ENCODE assay signal across 28 mouse cellular contexts in the genomic region with DNA sequence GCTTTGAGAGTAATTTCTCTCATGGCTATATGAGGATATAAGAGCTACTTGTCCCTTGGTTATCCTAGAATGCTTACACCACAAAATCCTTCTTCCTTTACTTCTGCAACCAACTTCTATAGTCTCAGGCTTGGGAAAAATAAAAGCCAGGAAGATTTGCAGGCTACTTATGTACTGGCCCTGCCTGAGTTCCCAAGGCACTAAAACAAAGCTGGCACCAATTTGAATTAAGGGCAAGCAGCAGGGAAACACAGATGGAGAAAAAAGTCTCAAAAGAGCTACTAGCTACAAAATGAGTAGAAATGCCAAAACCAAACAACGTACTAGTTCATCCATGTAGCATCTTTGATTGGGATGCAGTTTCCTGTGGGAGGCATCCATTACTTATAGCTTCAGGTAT.
"Had no signal": no experiment of that assay in that cellular context is flagged by ENCODE, and none has a peak within 500 bp of the region (broad histone marks: within the 10 kb centered on the region; RNA-seq: fewer than 3 reads in every experiment).

No protein-coding gene starts in this region.

- H3K9me3 ChIP-seq: heart, embryonic 10.5 days; heart, embryonic 12.5 days; hindbrain, embryonic 10.5 days; hindbrain, embryonic 12.5 days; intestine, embryonic 15.5 days; limb, embryonic 10.5 days; limb, embryonic 12.5 days; liver, embryonic 13.5 days; liver, embryonic 15.5 days had no signal

- H3K27me3 ChIP-seq: heart, embryonic 12.5 days; hindbrain, embryonic 12.5 days; intestine, embryonic 15.5 days; limb, embryonic 12.5 days; liver, embryonic 13.5 days; liver, embryonic 15.5 days had no signal

- H3K36me3 ChIP-seq: heart, embryonic 10.5 days; heart, embryonic 12.5 days; hindbrain, embryonic 10.5 days; hindbrain, embryonic 12.5 days; intestine, embryonic 15.5 days; limb, embryonic 10.5 days; limb, embryonic 12.5 days; liver, embryonic 13.5 days; liver, embryonic 15.5 days had no signal

- DNase-seq: gastrocnemius, postnatal 14 days; gastrocnemius, postnatal 36 days; heart, adult 11 months; heart, adult 2 months; heart, postnatal 10 days; heart, postnatal 4 days; kidney, adult 18-20 months; kidney, adult 8-10 months; kidney, postnatal 10 days; kidney, postnatal 25 days; kidney, postnatal 4 days; liver; liver, embryonic 13.5 days; liver, postnatal 0 days had no signal

- H3K4me2 ChIP-seq: heart, embryonic 12.5 days; hindbrain, embryonic 12.5 days; hindbrain, embryonic 14.5 days; intestine, embryonic 15.5 days; limb, embryonic 12.5 days; liver, embryonic 11.5 days; liver, embryonic 13.5 days; liver, embryonic 15.5 days had no signal

- H3K4me3 ChIP-seq: heart, adult 2 months; heart, embryonic 10.5 days; heart, embryonic 12.5 days; hindbrain, embryonic 10.5 days; hindbrain, embryonic 12.5 days; intestine, embryonic 15.5 days; left cerebral cortex, adult 2 months; limb, embryonic 10.5 days; limb, embryonic 12.5 days; liver, embryonic 13.5 days; liver, embryonic 15.5 days had no signal

- H3K4me1 ChIP-seq: hindbrain, embryonic 10.5 days; hindbrain, embryonic 12.5 days; intestine, embryonic 15.5 days; limb, embryonic 10.5 days; limb, embryonic 12.5 days; liver, embryonic 13.5 days; liver, embryonic 15.5 days had no signal

- H3K9ac ChIP-seq: heart, embryonic 12.5 days; hindbrain, embryonic 12.5 days; hindbrain, embryonic 14.5 days; intestine, embryonic 15.5 days; limb, embryonic 12.5 days; liver, embryonic 13.5 days; liver, embryonic 15.5 days; liver, postnatal 0 days had no signal

- H3K27ac ChIP-seq: heart, adult 2 months; heart, embryonic 10.5 days; hindbrain, embryonic 10.5 days; hindbrain, embryonic 12.5 days; hindbrain, embryonic 14.5 days; intestine, embryonic 15.5 days; left cerebral cortex, adult 2 months; limb, embryonic 10.5 days; limb, embryonic 12.5 days; liver, embryonic 13.5 days; liver, embryonic 15.5 days had no signal

- ATAC-seq: hindbrain, embryonic 16.5 days; inflammation-experienced regulatory T-cells, adult 6 months; intestine, embryonic 15.5 days; intestine, postnatal 0 days; liver, postnatal 0 days had no signal
